Mouse (Mus musculus) kidney, adult 8-10 months (tissue): ENCODE measurements around the gene Txnip.

ENCODE experiments used
- DNase-seq, 2 experiments: peaks; one replicate each; pipeline ENCODE4 v3.0.0; 2022

The Txnip gene

GRCm38 (mm10) chr3:96569966-96570605, 12.3 kb downstream of the Txnip start:
- no peak for DNase-seq

- no peak for DNase-seq
These were observed 12.9 kb downstream of the Txnip start for GRCm38 (mm10) chr3:96570643-96571042.

GRCm38 (mm10) chr3:96571336-96571735, 13.6 kb downstream of the Txnip start:
- no peak for DNase-seq

GRCm38 (mm10) chr3:96571896-96572698, 14.3 kb downstream of the Txnip start:
- peak in 1 of 2 experiments; percentile 78 for DNase-seq

- DNase-seq, result no peak
These were observed 16.1 kb downstream of the Txnip start for GRCm38 (mm10) chr3:96573611-96574511.

- DNase-seq, result peak; percentile 87 to 91
These were observed 17.7 kb downstream of the Txnip start for GRCm38 (mm10) chr3:96575272-96575984.

- peak; percentile 88 to 89 for DNase-seq
These were observed 18.4 kb downstream of the Txnip start for GRCm38 (mm10) chr3:96576005-96576658.

GRCm38 (mm10) chr3:96576690-96577541, 19.2 kb downstream of the Txnip start, which contains the start of gene Gm16253:
Gene Gm16253 (plus strand): TSS chr3:96576984.
- peak; percentile 89 to 94 for DNase-seq

GRCm38 (mm10) chr3:96577566-96577965, 19.8 kb downstream of the Txnip start:
- DNase-seq, result no peak

GRCm38 (mm10) chr3:96578561-96579238, 20.9 kb downstream of the Txnip start:
- DNase-seq, result no peak

- DNase-seq, result no peak
These were observed 21.5 kb downstream of the Txnip start for GRCm38 (mm10) chr3:96579239-96579750.

- DNase-seq, result peak; percentile 84 to 89
These were observed 22.2 kb downstream of the Txnip start for GRCm38 (mm10) chr3:96579885-96580454.

GRCm38 (mm10) chr3:96581141-96581540, 23.4 kb downstream of the Txnip start:
- no peak for DNase-seq

- DNase-seq, result no peak
These were observed 24.2 kb downstream of the Txnip start for GRCm38 (mm10) chr3:96581771-96582515.

GRCm38 (mm10) chr3:96583386-96583785, 25.6 kb downstream of the Txnip start:
- DNase-seq, result no peak

GRCm38 (mm10) chr3:96590657-96591056, 32.9 kb downstream of the Txnip start:
- no peak for DNase-seq

- no peak for DNase-seq
These were observed 35.6 kb downstream of the Txnip start for GRCm38 (mm10) chr3:96593374-96593773.

- peak; percentile 94 to 95 for DNase-seq
These were observed 36.2 kb downstream of the Txnip start, which contains the start of gene Polr3gl for GRCm38 (mm10) chr3:96593790-96594560. Gene Polr3gl (minus strand): TSS chr3:96594181.
